Mouse (Mus musculus): ENCODE measurements at regions not wholly inside any gene's neighbourhood (a gene's known extent, or its start where the extent isn't known, plus 50 kb on each side); places are given as distances from the start of the nearest gene placed in this dataset.

GRCm38 (mm10) chr8:47768751-47769150 is 53.2 kb upstream of the Cldn24 start:
- TF ChIP-seq POLR2A (IDR thresholded peaks at IDR 0.05; ENCODE audit: control insufficient read depth, low read depth, low read length) (no peak), CTCF (IDR thresholded peaks at IDR 0.05; ENCODE audit: control insufficient read depth, insufficient read depth, insufficient replicate concordance, low read depth, low read length) (no peak)

Measured in testis, adult 2 months (tissue).